Mouse (Mus musculus) bone marrow macrophage, adult 2 months (primary cell): ENCODE measurements at regions not wholly inside any gene's neighbourhood (a gene's known extent, or its start where the extent isn't known, plus 50 kb on each side); places are given as distances from the start of the nearest gene placed in this dataset.
A peak's percentile ranks its signal among the peaks of the same experiment; 100 is the strongest.

ENCODE experiments used
- H3K27ac ChIP-seq: 2 replicates; pipeline ENCODE4 v1.5.1; 2012; ENCODE audit warnings: low read depth, low read length; ENCODE audit not compliant: insufficient read depth
- H3K4me1 ChIP-seq: 2 replicates; pipeline ENCODE4 v1.6.1; 2012; ENCODE audit warnings: low read length; ENCODE audit not compliant: control insufficient read depth, insufficient read depth
- H3K4me3 ChIP-seq: 2 replicates; pipeline ENCODE4 v1.5.1; 2012; ENCODE audit warnings: mild to moderate bottlenecking, low read length, moderate library complexity; ENCODE audit not compliant: insufficient read depth
- CTCF ChIP-seq: IDR thresholded peaks from 2 replicates; pipeline ENCODE4 v1.5.1; 2012; ENCODE audit warnings: low read depth, mild to moderate bottlenecking, low read length, moderate library complexity
- POLR2A ChIP-seq: IDR thresholded peaks from 2 replicates; pipeline ENCODE4 v1.6.1; 2012; ENCODE audit warnings: mild to moderate bottlenecking, low read depth, low read length, borderline replicate concordance

DNA sequence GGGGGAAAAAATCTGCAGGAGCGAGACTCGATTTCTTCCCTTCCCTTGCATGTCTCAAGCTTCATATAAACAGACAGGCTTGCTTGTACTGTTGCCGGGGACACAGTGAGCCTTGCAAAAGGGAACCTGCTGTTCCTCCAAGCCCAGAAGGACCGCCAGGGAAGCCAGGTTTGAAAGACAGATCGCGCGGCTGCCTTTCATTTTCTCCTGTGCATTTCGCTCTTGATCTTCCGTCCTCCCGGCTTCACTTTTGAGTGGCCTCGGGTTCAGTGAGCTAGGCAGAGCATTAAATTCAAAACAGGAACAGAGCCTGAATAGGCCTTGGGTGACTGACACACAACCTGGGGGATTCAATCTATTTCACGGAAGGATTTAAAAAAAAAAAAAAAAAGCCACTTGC lies 105.3 kb upstream of the B3gat2 start:
- TF ChIP-seq CTCF (no peak), POLR2A (no peak)
- no peak overlapping the region for H3K27ac ChIP-seq
- no peak overlapping the region for H3K4me3 ChIP-seq
- no peaks in the 10 kb centered on the region for H3K4me1 ChIP-seq

DNA sequence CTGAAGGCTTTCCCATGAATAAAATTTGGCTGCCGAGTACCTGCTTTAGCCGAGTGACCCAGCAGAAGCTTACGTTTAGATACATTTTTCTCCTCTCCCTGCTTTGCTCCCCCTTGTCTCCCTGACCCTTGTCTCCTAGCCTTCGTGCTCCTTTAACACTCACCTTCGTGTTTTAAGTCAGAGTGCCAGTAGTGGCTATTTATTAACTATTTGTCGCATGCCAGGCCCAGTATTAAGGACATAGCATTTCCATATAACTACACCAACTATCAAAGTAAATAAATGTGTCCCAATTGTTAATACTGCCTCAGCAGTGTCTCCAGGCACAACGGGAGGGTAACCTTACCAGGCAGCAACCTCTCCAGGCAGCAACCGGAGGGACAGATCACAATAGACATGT lies 104.8 kb upstream of the B3gat2 start:
- no peak overlapping the region for H3K27ac ChIP-seq
- H3K4me3 ChIP-seq, result no peak overlapping the region
- no peak for TF ChIP-seq POLR2A
- TF ChIP-seq CTCF, result no peak
- H3K4me1 ChIP-seq, result no peaks in the 10 kb centered on the region

DNA sequence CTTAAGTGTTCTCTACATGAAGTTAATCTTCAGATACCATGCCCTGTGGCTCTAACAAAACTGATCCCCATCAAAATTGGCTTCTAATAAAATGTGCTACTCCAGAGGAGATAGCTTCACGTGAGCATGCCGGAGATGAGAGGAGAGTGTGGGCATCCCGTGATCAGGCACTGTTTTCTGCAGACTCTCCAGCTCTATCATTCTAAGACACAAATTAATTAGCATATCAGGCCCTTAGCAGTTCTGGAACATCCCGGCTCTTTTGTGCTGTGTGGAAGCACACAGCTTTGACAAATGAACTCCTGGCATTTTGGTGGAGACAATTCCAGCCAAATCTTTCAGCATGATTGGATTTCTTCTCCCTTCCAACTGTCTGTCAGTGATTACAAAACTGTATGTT lies 91.0 kb upstream of the B3gat2 start:
- TF ChIP-seq CTCF (no peak), POLR2A (no peak)
- H3K27ac ChIP-seq, result no peak overlapping the region
- no peak overlapping the region for H3K4me3 ChIP-seq
- H3K4me1 ChIP-seq, result no peaks in the 10 kb centered on the region

- Histone ChIP-seq H3K27ac (no peak overlapping the region), H3K4me3 (no peak overlapping the region), H3K4me1 (no peaks in the 10 kb centered on the region)
- TF ChIP-seq CTCF (no peak), POLR2A (no peak)
Observed at GRCm38 (mm10) chr1:23674357-23674756, 87.2 kb upstream of the B3gat2 start.

- TF ChIP-seq POLR2A (no peak), CTCF (no peak)
- Histone ChIP-seq H3K4me3 (no peak overlapping the region), H3K4me1 (no peaks in the 10 kb centered on the region), H3K27ac (no peak overlapping the region)
Observed at GRCm38 (mm10) chr1:23676301-23676700, 85.3 kb upstream of the B3gat2 start.

DNA sequence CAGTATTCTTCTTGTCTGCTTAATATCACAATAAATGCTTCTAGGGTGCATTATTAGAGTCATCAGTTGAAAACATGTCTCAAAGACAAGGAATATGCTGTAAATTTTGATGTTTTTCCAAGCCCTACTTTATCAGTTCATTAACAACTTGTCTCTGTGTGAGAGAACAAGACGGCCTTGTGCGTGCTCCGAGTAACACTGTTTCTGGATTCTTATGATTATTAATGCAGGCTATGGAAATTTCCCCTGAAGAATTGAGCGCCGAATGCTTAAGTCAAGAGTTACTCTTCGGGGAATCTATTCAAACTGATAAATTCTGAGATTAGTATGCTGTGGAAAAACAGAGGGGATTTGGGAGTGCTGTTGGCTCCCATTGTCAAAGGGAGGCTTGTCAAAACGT lies 72.2 kb upstream of the B3gat2 start:
- H3K27ac ChIP-seq, result no peak overlapping the region
- no peaks in the 10 kb centered on the region for H3K4me1 ChIP-seq
- no peak for TF ChIP-seq POLR2A
- TF ChIP-seq CTCF, result no peak
- no peak overlapping the region for H3K4me3 ChIP-seq

DNA sequence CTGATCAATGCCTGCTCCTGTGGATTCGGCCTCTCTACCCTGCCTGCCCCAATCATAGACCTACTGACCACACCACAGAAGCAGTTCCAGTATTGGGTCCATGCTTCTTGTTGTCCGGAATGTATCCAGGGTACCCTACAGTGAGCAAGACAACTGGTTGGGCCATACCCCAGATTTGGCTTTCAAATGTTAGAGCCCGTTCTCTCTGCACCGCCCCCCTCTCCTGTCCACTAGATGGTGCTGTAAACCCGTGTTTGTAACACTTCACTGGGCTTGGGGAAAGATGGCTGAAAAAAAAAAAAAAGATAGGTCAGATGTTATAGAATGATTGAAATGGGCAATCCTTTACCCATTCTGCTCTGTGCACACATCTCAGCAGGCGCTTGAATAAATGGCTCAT lies 56.1 kb upstream of the B3gat2 start:
- Histone ChIP-seq H3K4me3 (no peak overlapping the region), H3K27ac (no peak overlapping the region), H3K4me1 (no peaks in the 10 kb centered on the region)
- TF ChIP-seq CTCF (peak; percentile 49; the same call in 1 of the 2 replicates), POLR2A (no peak)

- Histone ChIP-seq H3K27ac (no peak overlapping the region), H3K4me1 (no peaks in the 10 kb centered on the region), H3K4me3 (no peak overlapping the region)
- no peak for TF ChIP-seq CTCF
- TF ChIP-seq POLR2A, result no peak
Observed at GRCm38 (mm10) chr1:23706450-23706849, 55.1 kb upstream of the B3gat2 start.
